Mouse (Mus musculus): Measurements from ENCODE around the gene Csrp2.
A peak's percentile ranks its signal among the peaks of the same experiment; 100 is the strongest.

Csrp2 gene

GRCm38 (mm10) chr10:110974463-110974862 lies 54.9 kb downstream of the Csrp2 start:
- peak; percentile 72 for DNase-seq

DNA sequence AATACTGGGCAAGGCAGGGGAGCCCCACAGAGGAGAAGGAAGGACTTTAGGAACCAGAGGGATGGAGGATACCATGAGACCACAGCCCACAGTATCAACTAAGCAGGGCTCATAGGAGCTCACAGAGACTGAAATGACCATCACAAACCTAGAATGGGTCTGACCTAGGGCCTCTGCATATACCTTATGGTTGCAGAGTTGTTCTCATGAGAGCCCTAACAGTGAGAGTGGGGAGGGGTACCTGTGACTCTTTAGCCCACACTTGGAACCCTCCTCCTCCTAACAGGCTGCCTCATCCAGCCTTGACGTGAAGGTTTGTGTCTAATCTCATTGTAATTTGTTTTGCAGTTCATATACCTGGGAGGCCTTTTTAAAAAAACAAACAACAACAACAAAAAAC lies 55.3 kb downstream of the Csrp2 start:
- DNase-seq, result no peak

- peak; percentile 84 for DNase-seq
Observed at GRCm38 (mm10) chr10:110976046-110976445, 56.5 kb downstream of the Csrp2 start.

DNA sequence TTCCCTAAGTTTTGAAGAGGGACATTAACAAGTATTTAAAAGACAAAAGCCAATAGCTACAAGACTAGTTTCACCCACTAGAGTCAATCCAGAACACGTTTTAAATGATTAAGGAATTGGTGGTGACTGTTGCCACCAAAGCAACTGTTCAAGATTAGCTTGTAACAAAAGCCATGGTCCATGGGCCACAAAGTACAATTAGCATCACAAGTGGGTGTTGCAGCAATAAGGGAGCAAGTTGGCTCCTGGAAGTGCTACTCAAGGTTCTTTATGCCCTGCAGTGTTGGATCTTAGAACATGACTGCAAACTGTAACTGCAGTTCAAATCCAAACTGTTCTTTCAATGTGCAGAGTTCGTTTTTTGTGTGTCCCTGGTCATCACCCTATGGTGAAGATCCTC lies 57.8 kb downstream of the Csrp2 start:
- DNase-seq, result no peak

- DNase-seq, result no peak
Observed at GRCm38 (mm10) chr10:110979431-110979830, 59.8 kb downstream of the Csrp2 start.

- DNase-seq, result no peak
Observed at GRCm38 (mm10) chr10:110980441-110980840, 60.9 kb downstream of the Csrp2 start.

DNA sequence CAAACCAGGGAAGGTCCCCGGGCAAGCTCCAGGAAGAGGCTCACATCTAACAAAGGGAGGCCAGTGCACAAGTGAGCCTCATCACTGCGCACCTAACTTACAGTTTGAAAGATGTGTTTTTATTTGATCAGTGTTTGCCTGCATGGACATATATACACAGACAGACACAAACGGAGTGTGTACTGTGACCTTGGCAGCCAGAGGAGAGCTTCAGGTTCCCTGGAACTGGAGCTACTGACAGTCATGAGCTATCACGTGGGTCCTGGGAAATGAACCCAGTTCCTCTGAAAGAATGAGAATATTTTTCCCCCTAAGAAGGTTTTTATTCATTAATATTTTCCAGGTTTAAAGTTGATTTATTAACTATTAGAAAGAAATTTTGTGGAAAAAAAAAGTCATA lies 63.2 kb downstream of the Csrp2 start:
- DNase-seq, result no peak

DNA sequence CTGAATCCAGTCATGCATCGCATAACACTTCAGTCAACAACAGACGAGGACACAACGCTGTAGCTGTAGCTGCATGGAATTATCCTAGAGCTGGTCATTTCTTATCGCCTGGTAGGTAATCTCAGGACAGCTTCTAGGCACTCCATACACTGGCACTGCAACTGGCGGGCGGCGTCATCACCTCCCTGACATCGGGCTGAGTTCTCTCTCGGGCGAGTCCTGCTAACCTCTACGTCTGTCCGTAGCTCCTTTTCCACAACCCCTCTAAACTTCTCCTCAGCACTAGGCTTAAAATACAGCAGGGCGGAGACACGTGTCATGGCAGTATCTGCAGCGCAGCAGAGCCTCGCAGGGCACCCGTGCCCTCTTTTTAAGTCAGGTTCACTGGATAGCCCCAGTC lies 67.1 kb downstream of the Csrp2 start:
- no peak for DNase-seq

All from embryo, embryonic 11 days (tissue).